Mouse (Mus musculus) regulatory T cell (primary cell): ENCODE data around the gene Mecom.

Source experiments
- in situ Hi-C: fragments of 300-600 bp; cut with MboI, MseI; formaldehyde crosslinking; loops from one replicate; pipeline ENCODE4 v1.15.1; 2025; ENCODE audit warnings: high pct_unique_total_duplicates

Gene Mecom

GRCm38 (mm10) chr3:30154390-30154789, 393.4 kb downstream of the Mecom start:
- in situ Hi-C loops: no loop called here

- in situ Hi-C loops: no loop called here
Measured at GRCm38 (mm10) chr3:30153923-30154331, 393.9 kb downstream of the Mecom start.

GRCm38 (mm10) chr3:30150071-30150470, 397.7 kb downstream of the Mecom start:
- in situ Hi-C loops: no loop called here

- in situ Hi-C loops: loop anchor here (10.0 kb wide), 1 partner anchor 1016 kb away; no protein-coding TSS in a partner anchor
Measured at GRCm38 (mm10) chr3:30148378-30149079, 399.3 kb downstream of the Mecom start.

- in situ Hi-C loops: loop anchor here (10.0 kb wide), 1 partner anchor 1020 kb away; no protein-coding TSS in a partner anchor
Measured at GRCm38 (mm10) chr3:30145051-30145450, 402.8 kb downstream of the Mecom start.

- in situ Hi-C loops: loop anchor here (10.0 kb wide), 1 partner anchor 1021 kb away; no protein-coding TSS in a partner anchor
Measured at GRCm38 (mm10) chr3:30143961-30144411, 403.8 kb downstream of the Mecom start.

- in situ Hi-C loops: loop anchor here (10.0 kb wide), 1 partner anchor 1021 kb away; no protein-coding TSS in a partner anchor
Measured at GRCm38 (mm10) chr3:30143440-30143839, 404.4 kb downstream of the Mecom start.

- in situ Hi-C loops: loop anchor here (10.0 kb wide), 1 partner anchor 1024 kb away; no protein-coding TSS in a partner anchor
Measured at GRCm38 (mm10) chr3:30140349-30140748, 407.5 kb downstream of the Mecom start.

GRCm38 (mm10) chr3:30139678-30140077, 408.1 kb downstream of the Mecom start:
- in situ Hi-C loops: loop anchor here (10.0 kb wide), 1 partner anchor 1025 kb away; no protein-coding TSS in a partner anchor

GRCm38 (mm10) chr3:30138588-30138987, 409.2 kb downstream of the Mecom start:
- in situ Hi-C loops: no loop called here

GRCm38 (mm10) chr3:30135857-30136256, 412.0 kb downstream of the Mecom start:
- in situ Hi-C loops: no loop called here

- in situ Hi-C loops: no loop called here
Measured at GRCm38 (mm10) chr3:30135119-30135518, 412.7 kb downstream of the Mecom start.

GRCm38 (mm10) chr3:30132981-30133380, 414.8 kb downstream of the Mecom start:
- in situ Hi-C loops: no loop called here

- in situ Hi-C loops: no loop called here
Measured at GRCm38 (mm10) chr3:30132370-30132769, 415.4 kb downstream of the Mecom start.

GRCm38 (mm10) chr3:30130495-30130894, 417.3 kb downstream of the Mecom start:
- in situ Hi-C loops: no loop called here

- in situ Hi-C loops: no loop called here
Measured at GRCm38 (mm10) chr3:30122618-30123017, 425.2 kb downstream of the Mecom start.

GRCm38 (mm10) chr3:30120790-30121512, 426.9 kb downstream of the Mecom start:
- in situ Hi-C loops: no loop called here

GRCm38 (mm10) chr3:30118594-30119297, 429.1 kb downstream of the Mecom start:
- in situ Hi-C loops: no loop called here

- in situ Hi-C loops: no loop called here
Measured at GRCm38 (mm10) chr3:30113249-30113770, 434.5 kb downstream of the Mecom start.

GRCm38 (mm10) chr3:30107945-30108670, 439.7 kb downstream of the Mecom start:
- in situ Hi-C loops: no loop called here

GRCm38 (mm10) chr3:30106481-30106880, 441.3 kb downstream of the Mecom start:
- in situ Hi-C loops: no loop called here
